Mouse (Mus musculus): ENCODE results near the gene Hoxb8. TPM values are rescaled to one million over a fixed set of nuclear protein-coding genes. Genes with fewer than 3 reads are reported as not detected.
A peak's percentile ranks its signal among the peaks of the same experiment; 100 is the strongest.

Hoxb8 gene
- polyA plus RNA-seq, 1 experiment from 2014 or later, result 0.42 TPM

DNA sequence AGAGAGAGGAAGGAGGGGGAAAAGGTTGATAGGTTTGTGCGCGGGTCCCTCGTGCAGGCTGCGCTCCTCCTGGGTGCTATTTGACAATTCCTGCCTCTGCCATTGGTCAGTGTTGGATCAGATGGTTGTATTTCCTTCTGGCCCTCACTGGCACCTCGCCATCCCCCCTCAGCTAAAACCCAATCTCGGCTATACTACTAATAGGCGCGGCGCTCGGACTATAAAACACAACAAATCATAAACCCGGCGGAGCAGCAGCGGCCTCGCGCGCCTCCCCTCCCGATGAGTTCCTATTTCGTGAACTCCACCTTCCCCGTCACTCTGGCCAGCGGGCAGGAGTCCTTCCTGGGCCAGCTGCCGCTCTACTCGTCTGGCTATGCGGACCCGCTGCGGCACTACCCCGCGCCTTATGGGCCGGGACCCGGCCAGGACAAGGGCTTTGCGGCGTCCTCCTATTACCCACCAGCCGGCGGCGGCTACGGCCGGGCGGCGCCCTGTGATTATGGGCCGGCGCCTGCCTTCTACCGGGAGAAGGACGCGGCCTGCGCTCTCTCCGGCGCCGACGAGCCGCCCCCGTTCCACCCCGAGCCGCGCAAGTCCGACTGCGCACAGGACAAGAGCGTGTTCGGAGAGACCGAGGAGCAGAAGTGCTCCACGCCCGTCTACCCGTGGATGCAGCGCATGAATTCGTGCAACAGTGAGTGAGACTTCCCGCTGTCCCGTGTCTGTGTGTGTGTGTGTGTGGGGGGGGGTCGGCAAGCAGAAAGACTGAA lies 17.4 kb downstream of the Hoxb8 start:
- H3K4me3 ChIP-seq (ENCODE audit: low read depth, low read length), result peak overlapping the region; percentile 54
- no peaks in the 10 kb centered on the region for H3K9me3 ChIP-seq (ENCODE audit: control insufficient read depth, low read length)
- peak overlapping the region; percentile 84 for H3K27ac ChIP-seq (replicated peaks)
- H3K4me1 ChIP-seq (replicated peaks; ENCODE audit: control insufficient read depth, insufficient read depth), result no peaks in the 10 kb centered on the region
- no peaks in the 10 kb centered on the region for H3K36me3 ChIP-seq (ENCODE audit: control insufficient read depth, insufficient read depth, low read length)
- no peak for TF ChIP-seq CTCF (IDR thresholded peaks at IDR 0.05; ENCODE audit: low read depth)
- TF ChIP-seq EP300 (optimal IDR thresholded peaks at IDR 0.05), result no peak
- WGBS, result 1% methylated on average over 66 of the region's 66 CpGs
- H3K27me3 ChIP-seq (ENCODE audit: control insufficient read depth, insufficient read depth, low read length), result peaks cover 3% of the 10 kb centered on the region; the same call in 1 of the 2 replicates
- ATAC-seq (ENCODE audit: low FRiP score, low TSS enrichment) (peak; percentile 27; the same call in 1 of the 2 replicates), DNase-seq (ENCODE audit: low spot score) (no peak)
- H3K9ac ChIP-seq (ENCODE audit: low read length), result peak overlapping the region; percentile 68
- peak overlapping the region; percentile 50 for H3K4me2 ChIP-seq (replicated peaks; ENCODE audit: low read depth)

DNA sequence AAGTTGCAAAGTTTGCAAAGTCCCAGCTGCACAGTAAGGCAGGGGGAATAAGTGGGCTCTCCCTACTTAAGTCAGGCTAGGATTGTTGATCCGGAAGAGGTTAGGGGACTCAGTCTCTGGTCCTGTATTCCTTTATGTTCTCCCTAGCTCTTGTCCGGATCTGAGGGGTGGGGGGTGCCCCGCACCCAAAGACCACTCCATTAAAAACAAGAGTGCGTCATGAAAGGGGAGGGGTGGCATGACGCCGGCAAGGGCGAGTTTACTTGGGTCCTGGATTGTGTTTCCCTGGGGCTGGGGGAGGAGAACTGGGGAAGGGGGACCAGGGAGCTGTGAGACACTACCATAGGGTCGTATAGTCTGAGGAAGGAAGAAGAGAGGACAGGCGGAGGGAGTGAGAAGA lies 18.1 kb downstream of the Hoxb8 start:
- H3K4me3 ChIP-seq (ENCODE audit: low read depth, low read length), result peak overlapping the region; percentile 54
- H3K9ac ChIP-seq (ENCODE audit: low read length), result peak overlapping the region; percentile 68
- H3K27ac ChIP-seq (replicated peaks), result no peak overlapping the region
- WGBS, result 6% methylated on average over 9 of the region's 9 CpGs
- no peaks in the 10 kb centered on the region for H3K9me3 ChIP-seq (ENCODE audit: control insufficient read depth, low read length)
- H3K4me1 ChIP-seq (replicated peaks; ENCODE audit: control insufficient read depth, insufficient read depth), result no peaks in the 10 kb centered on the region
- peaks cover 3% of the 10 kb centered on the region; the same call in 1 of the 2 replicates for H3K27me3 ChIP-seq (ENCODE audit: control insufficient read depth, insufficient read depth, low read length)
- TF ChIP-seq CTCF (IDR thresholded peaks at IDR 0.05; ENCODE audit: low read depth) (no peak), EP300 (optimal IDR thresholded peaks at IDR 0.05) (no peak)
- H3K36me3 ChIP-seq (ENCODE audit: control insufficient read depth, insufficient read depth, low read length), result no peaks in the 10 kb centered on the region
- DNase-seq (ENCODE audit: low spot score) (no peak), ATAC-seq (ENCODE audit: low FRiP score, low TSS enrichment) (no peak)
- peak overlapping the region; percentile 50 for H3K4me2 ChIP-seq (replicated peaks; ENCODE audit: low read depth)

DNA sequence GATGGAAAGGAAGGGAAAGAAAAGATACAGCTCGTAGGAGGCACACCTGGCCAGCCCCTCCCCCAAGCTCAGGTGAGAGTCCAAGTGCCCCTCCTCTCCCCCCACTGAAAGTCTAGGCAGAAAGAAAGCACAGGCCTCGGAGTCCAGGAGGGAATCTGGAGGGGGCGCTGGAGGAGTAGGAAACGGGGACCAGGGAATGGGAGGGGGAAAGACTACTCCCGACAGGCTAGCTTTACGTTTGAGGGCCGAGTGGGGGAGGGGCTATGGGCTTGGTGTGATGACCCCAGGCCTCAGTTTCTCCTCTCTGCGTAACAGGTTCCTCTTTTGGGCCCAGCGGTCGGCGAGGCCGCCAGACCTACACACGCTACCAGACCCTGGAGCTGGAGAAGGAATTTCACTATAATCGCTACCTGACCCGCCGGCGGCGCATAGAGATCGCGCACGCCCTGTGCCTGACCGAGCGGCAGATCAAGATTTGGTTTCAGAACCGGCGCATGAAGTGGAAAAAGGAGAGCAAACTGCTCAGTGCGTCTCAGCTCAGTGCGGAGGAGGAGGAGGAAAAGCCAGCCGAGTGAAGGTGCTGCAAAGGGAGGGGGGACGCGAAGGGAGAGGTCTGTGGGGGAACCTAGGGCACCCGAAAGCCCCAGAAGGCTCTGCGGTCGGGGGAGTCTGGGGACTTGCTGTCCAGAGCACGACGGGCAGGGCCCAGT lies 18.8 kb downstream of the Hoxb8 start:
- peak overlapping the region; percentile 50 for H3K4me2 ChIP-seq (replicated peaks; ENCODE audit: low read depth)
- WGBS, result 9% methylated on average over 35 of the region's 35 CpGs
- ATAC-seq (ENCODE audit: low FRiP score, low TSS enrichment), result no peak
- TF ChIP-seq CTCF (IDR thresholded peaks at IDR 0.05; ENCODE audit: low read depth) (peak; percentile 13; the same call in 1 of the 2 replicates), EP300 (optimal IDR thresholded peaks at IDR 0.05) (no peak)
- H3K27ac ChIP-seq (replicated peaks), result peak overlapping the region; percentile 26
- H3K9ac ChIP-seq (ENCODE audit: low read length), result peak overlapping the region; percentile 68; the same call in 1 of the 2 replicates
- H3K9me3 ChIP-seq (ENCODE audit: control insufficient read depth, low read length), result no peaks in the 10 kb centered on the region
- H3K4me3 ChIP-seq (ENCODE audit: low read depth, low read length), result peak overlapping the region; percentile 54
- H3K4me1 ChIP-seq (replicated peaks; ENCODE audit: control insufficient read depth, insufficient read depth), result no peaks in the 10 kb centered on the region
- peaks cover 3% of the 10 kb centered on the region; the same call in 1 of the 2 replicates for H3K27me3 ChIP-seq (ENCODE audit: control insufficient read depth, insufficient read depth, low read length)
- H3K36me3 ChIP-seq (ENCODE audit: control insufficient read depth, insufficient read depth, low read length), result no peaks in the 10 kb centered on the region
- no peak for DNase-seq (ENCODE audit: low spot score)

GRCm38 (mm10) chr11:96301064-96301431 lies 19.3 kb downstream of the Hoxb8 start:
- 24% methylated on average over 9 of the region's 10 CpGs for WGBS
- TF ChIP-seq EP300 (optimal IDR thresholded peaks at IDR 0.05) (no peak), CTCF (IDR thresholded peaks at IDR 0.05; ENCODE audit: low read depth) (no peak)
- peaks cover 3% of the 10 kb centered on the region; the same call in 1 of the 2 replicates for H3K27me3 ChIP-seq (ENCODE audit: control insufficient read depth, insufficient read depth, low read length)
- no peaks in the 10 kb centered on the region for H3K9me3 ChIP-seq (ENCODE audit: control insufficient read depth, low read length)
- peak overlapping the region; percentile 68; the same call in 1 of the 2 replicates for H3K9ac ChIP-seq (ENCODE audit: low read length)
- ATAC-seq (ENCODE audit: low FRiP score, low TSS enrichment) (no peak), DNase-seq (ENCODE audit: low spot score) (no peak)
- H3K4me3 ChIP-seq (ENCODE audit: low read depth, low read length), result peak overlapping the region; percentile 54
- H3K36me3 ChIP-seq (ENCODE audit: control insufficient read depth, insufficient read depth, low read length), result no peaks in the 10 kb centered on the region
- H3K27ac ChIP-seq (replicated peaks), result peak overlapping the region; percentile 26
- H3K4me1 ChIP-seq (replicated peaks; ENCODE audit: control insufficient read depth, insufficient read depth), result no peaks in the 10 kb centered on the region
- H3K4me2 ChIP-seq (replicated peaks; ENCODE audit: low read depth), result peak overlapping the region; percentile 50

- Histone ChIP-seq H3K4me2 (replicated peaks; ENCODE audit: low read depth) (peak overlapping the region; percentile 72), H3K4me3 (ENCODE audit: low read depth, low read length) (peak overlapping the region; percentile 17), H3K4me1 (replicated peaks; ENCODE audit: control insufficient read depth, insufficient read depth) (no peaks in the 10 kb centered on the region), H3K9me3 (ENCODE audit: control insufficient read depth, low read length) (no peaks in the 10 kb centered on the region), H3K27ac (replicated peaks) (peak overlapping the region; percentile 46), H3K27me3 (ENCODE audit: control insufficient read depth, insufficient read depth, low read length) (peaks cover 3% of the 10 kb centered on the region; the same call in 1 of the 2 replicates), H3K36me3 (ENCODE audit: control insufficient read depth, insufficient read depth, low read length) (no peaks in the 10 kb centered on the region), H3K9ac (ENCODE audit: low read length) (peak overlapping the region; percentile 41)
- DNase-seq (ENCODE audit: low spot score), result no peak
- no peak for TF ChIP-seq EP300 (optimal IDR thresholded peaks at IDR 0.05)
- TF ChIP-seq CTCF (IDR thresholded peaks at IDR 0.05; ENCODE audit: low read depth), result no peak
- 12% methylated on average over 14 of the region's 15 CpGs for WGBS
- no peak for ATAC-seq (ENCODE audit: low FRiP score, low TSS enrichment)
These were observed 20.1 kb downstream of the Hoxb8 start for GRCm38 (mm10) chr11:96301837-96302236.
